Mouse (Mus musculus): Measurements from ENCODE around the gene Pus3. TPM values are rescaled to one million over a fixed set of nuclear protein-coding genes. Genes with fewer than 3 reads are reported as not detected.
"Not testable (repeated sequence)": the region's sequence is repeated elsewhere in the genome, so short reads cannot be mapped to it uniquely, and the experiment has no call there.

Pus3 gene
- polyA plus RNA-seq, 1 experiment from 2014 or later: 26.3 TPM

GRCm38 (mm10) chr9:35587674-35588073 lies 29.3 kb downstream of the Pus3 start:
- ATAC-seq (ENCODE audit: low FRiP score, low TSS enrichment): no peak
- no peak overlapping the region for H3K27ac ChIP-seq (ENCODE audit: low read depth, low read length)
- no peaks in the 10 kb centered on the region for H3K36me3 ChIP-seq (ENCODE audit: control insufficient read depth, insufficient read depth, low read length)
- no peaks in the 10 kb centered on the region for H3K27me3 ChIP-seq (ENCODE audit: control insufficient read depth, insufficient read depth, low read length)
- H3K4me2 ChIP-seq (replicated peaks; ENCODE audit: low read depth, low read length): no peak overlapping the region
- H3K9ac ChIP-seq (ENCODE audit: low read depth, low read length): no peak overlapping the region
- H3K9me3 ChIP-seq (ENCODE audit: control insufficient read depth, low read length): no peaks in the 10 kb centered on the region
- H3K4me1 ChIP-seq (ENCODE audit: control insufficient read depth, insufficient read depth, low read length): no peaks in the 10 kb centered on the region
- 64% methylated on average over 1 of the region's 1 CpGs for WGBS
- no peak overlapping the region for H3K4me3 ChIP-seq (ENCODE audit: low read length)

- ATAC-seq (ENCODE audit: low FRiP score, low TSS enrichment): peak; percentile 60; the same call in 1 of the 2 replicates
- no peak overlapping the region for H3K27ac ChIP-seq (ENCODE audit: low read depth, low read length)
- no peaks in the 10 kb centered on the region for H3K27me3 ChIP-seq (ENCODE audit: control insufficient read depth, insufficient read depth, low read length)
- no peak overlapping the region for H3K9ac ChIP-seq (ENCODE audit: low read depth, low read length)
- no peaks in the 10 kb centered on the region for H3K4me1 ChIP-seq (ENCODE audit: control insufficient read depth, insufficient read depth, low read length)
- 14% methylated on average over 2 of the region's 2 CpGs for WGBS
- H3K9me3 ChIP-seq (ENCODE audit: control insufficient read depth, low read length): no peaks in the 10 kb centered on the region
- no peak overlapping the region for H3K4me2 ChIP-seq (replicated peaks; ENCODE audit: low read depth, low read length)
- no peaks in the 10 kb centered on the region for H3K36me3 ChIP-seq (ENCODE audit: control insufficient read depth, insufficient read depth, low read length)
- no peak overlapping the region for H3K4me3 ChIP-seq (ENCODE audit: low read length)
These were observed 34.5 kb downstream of the Pus3 start for GRCm38 (mm10) chr9:35592903-35593302.

- H3K4me3 ChIP-seq (ENCODE audit: low read length): no peak overlapping the region
- H3K9ac ChIP-seq (ENCODE audit: low read depth, low read length): no peak overlapping the region
- H3K36me3 ChIP-seq (ENCODE audit: control insufficient read depth, insufficient read depth, low read length): no peaks in the 10 kb centered on the region
- H3K27me3 ChIP-seq (ENCODE audit: control insufficient read depth, insufficient read depth, low read length): no peaks in the 10 kb centered on the region
- no peak overlapping the region for H3K27ac ChIP-seq (ENCODE audit: low read depth, low read length)
- no peak for ATAC-seq (ENCODE audit: low FRiP score, low TSS enrichment)
- H3K4me2 ChIP-seq (replicated peaks; ENCODE audit: low read depth, low read length): no peak overlapping the region
- 74% methylated on average over 8 of the region's 8 CpGs for WGBS
- H3K9me3 ChIP-seq (ENCODE audit: control insufficient read depth, low read length): no peaks in the 10 kb centered on the region
- H3K4me1 ChIP-seq (ENCODE audit: control insufficient read depth, insufficient read depth, low read length): no peaks in the 10 kb centered on the region
These were observed 49.4 kb downstream of the Pus3 start for GRCm38 (mm10) chr9:35607647-35608405.

GRCm38 (mm10) chr9:35611841-35612240 lies 53.4 kb downstream of the Pus3 start, which contains the start of gene Pate4:
Gene Pate4 (minus strand): TSS chr9:35611941.
- 90% methylated on average over 1 of the region's 1 CpGs for WGBS
- ATAC-seq (ENCODE audit: low FRiP score, low TSS enrichment): no peak

GRCm38 (mm10) chr9:35614005-35614404 lies 55.6 kb downstream of the Pus3 start:
- Histone ChIP-seq H3K36me3 (ENCODE audit: control insufficient read depth, insufficient read depth, low read length) (no peaks in the 10 kb centered on the region), H3K27me3 (ENCODE audit: control insufficient read depth, insufficient read depth, low read length) (no peaks in the 10 kb centered on the region), H3K9ac (ENCODE audit: low read depth, low read length) (no peak overlapping the region), H3K4me2 (replicated peaks; ENCODE audit: low read depth, low read length) (no peak overlapping the region), H3K27ac (ENCODE audit: low read depth, low read length) (no peak overlapping the region), H3K9me3 (ENCODE audit: control insufficient read depth, low read length) (no peaks in the 10 kb centered on the region), H3K4me1 (ENCODE audit: control insufficient read depth, insufficient read depth, low read length) (no peaks in the 10 kb centered on the region), H3K4me3 (ENCODE audit: low read length) (no peak overlapping the region)
- 36% methylated on average over 2 of the region's 2 CpGs for WGBS
- ATAC-seq (ENCODE audit: low FRiP score, low TSS enrichment): no peak

More at GRCm38 (mm10) chr9:35611841-35612240, 53.4 kb downstream of the Pus3 start, which contains the start of gene Pate4:
- H3K4me3 ChIP-seq (ENCODE audit: low read length): no peak within 1 kb of the TSS
- no peak within 1 kb of the TSS for H3K4me2 ChIP-seq (replicated peaks; ENCODE audit: low read depth, low read length)
- no peak within 1 kb of the TSS for H3K27ac ChIP-seq (ENCODE audit: low read depth, low read length)
- no peaks in the 10 kb centered on the region for H3K4me1 ChIP-seq (ENCODE audit: control insufficient read depth, insufficient read depth, low read length)
- no peak within 1 kb of the TSS for H3K9ac ChIP-seq (ENCODE audit: low read depth, low read length)
- H3K9me3 ChIP-seq (ENCODE audit: control insufficient read depth, low read length): no peaks in the 10 kb centered on the region
- H3K36me3 ChIP-seq (ENCODE audit: control insufficient read depth, insufficient read depth, low read length): no peaks in the 10 kb centered on the region
- no peaks in the 10 kb centered on the region for H3K27me3 ChIP-seq (ENCODE audit: control insufficient read depth, insufficient read depth, low read length)

- H3K27me3 ChIP-seq (ENCODE audit: control insufficient read depth, insufficient read depth, low read length); H3K4me1 ChIP-seq (ENCODE audit: control insufficient read depth, insufficient read depth, low read length); H3K9ac ChIP-seq (ENCODE audit: low read depth, low read length); H3K4me2 ChIP-seq (replicated peaks; ENCODE audit: low read depth, low read length); ATAC-seq (ENCODE audit: low FRiP score, low TSS enrichment); H3K36me3 ChIP-seq (ENCODE audit: control insufficient read depth, insufficient read depth, low read length); H3K9me3 ChIP-seq (ENCODE audit: control insufficient read depth, low read length); H3K4me3 ChIP-seq (ENCODE audit: low read length); H3K27ac ChIP-seq (ENCODE audit: low read depth, low read length): not testable (repeated sequence)
- WGBS: 60% methylated on average over 2 of the region's 2 CpGs
These were observed 58.4 kb downstream of the Pus3 start for GRCm38 (mm10) chr9:35616784-35617183.

Other genes with a start within 250 kb of the Pus3 start
- 3.6 and 6.2 TPM in 2 replicates for gene Cdon, start 137.5 kb upstream of the Pus3 start, polyA plus RNA-seq (2014; fragmentation: Nextera tagmentation; extraction: Ambion mirVana)
- not detected in 2 replicates for gene Gm1113, start 40.3 kb upstream of the Pus3 start, polyA plus RNA-seq (2014; fragmentation: Nextera tagmentation; extraction: Ambion mirVana)
- 2.3 and 2.8 TPM in 2 replicates for gene Ddx25, start 67 bp upstream of the Pus3 start, polyA plus RNA-seq (2014; fragmentation: Nextera tagmentation; extraction: Ambion mirVana)
- 0.37 and 0.46 TPM in 2 replicates for gene Pate2, start 11.7 kb downstream of the Pus3 start, polyA plus RNA-seq (2014; fragmentation: Nextera tagmentation; extraction: Ambion mirVana)
- gene Hyls1, start 11.8 kb downstream of the Pus3 start, polyA plus RNA-seq (2014; fragmentation: Nextera tagmentation; extraction: Ambion mirVana): 16.6 and 17.0 TPM in 2 replicates
- not detected in 2 replicates for gene Pate4, start 53.3 kb downstream of the Pus3 start, polyA plus RNA-seq (2014; fragmentation: Nextera tagmentation; extraction: Ambion mirVana)
- 0.14 TPM in 1 of 2 replicates, not detected in the other for gene Pate3, start 89.6 kb downstream of the Pus3 start, polyA plus RNA-seq (2014; fragmentation: Nextera tagmentation; extraction: Ambion mirVana)
- not detected in 2 replicates for gene Pate1, start 128.8 kb downstream of the Pus3 start, polyA plus RNA-seq (2014; fragmentation: Nextera tagmentation; extraction: Ambion mirVana)
- not detected in 2 replicates for gene Gm17677, start 182.5 kb downstream of the Pus3 start, polyA plus RNA-seq (2014; fragmentation: Nextera tagmentation; extraction: Ambion mirVana)
- not detected in 2 replicates for gene Gm17727, start 219.5 kb downstream of the Pus3 start, polyA plus RNA-seq (2014; fragmentation: Nextera tagmentation; extraction: Ambion mirVana)
- gene Gm27235, start 231.5 kb downstream of the Pus3 start, polyA plus RNA-seq (2014; fragmentation: Nextera tagmentation; extraction: Ambion mirVana): not detected in 2 replicates
- not detected in 2 replicates for gene D730048I06Rik, start 231.5 kb downstream of the Pus3 start, polyA plus RNA-seq (2014; fragmentation: Nextera tagmentation; extraction: Ambion mirVana)